Mouse (Mus musculus) intestine, embryonic 16.5 days (tissue): ENCODE data around the gene Ints6l. TPM values are rescaled to one million over a fixed set of nuclear protein-coding genes. Genes with fewer than 3 reads are reported as not detected.
"Not testable (repeated sequence)": the region's sequence is repeated elsewhere in the genome, so short reads cannot be mapped to it uniquely, and the experiment has no call there.

Source experiments
- ATAC-seq: fragments of 200-750 bp; cut with Nextera tagmentation; 2 replicates; pipeline ENCODE4 v1.8.0; 2017; ENCODE audit warnings: moderate TSS enrichment, moderate library complexity
- H3K27ac ChIP-seq: fragments of 300-500 bp; sonication (generic); 2 replicates; pipeline ENCODE4 v1.5.1; 2014; ENCODE audit warnings: mild to moderate bottlenecking, low read length
- H3K27me3 ChIP-seq: fragments of 300-500 bp; sonication (generic); replicated peaks from 2 replicates; pipeline ENCODE4 v1.6.1; 2014; ENCODE audit warnings: low read length, control low read depth, mixed read lengths; ENCODE audit not compliant: control insufficient read depth, insufficient read depth
- H3K36me3 ChIP-seq: fragments of 300-500 bp; sonication (generic); 2 replicates; pipeline ENCODE4 v1.6.1; 2014; ENCODE audit warnings: low read length, control low read depth; ENCODE audit not compliant: control insufficient read depth, insufficient read depth
- H3K4me1 ChIP-seq: fragments of 300-500 bp; sonication (generic); 2 replicates; pipeline ENCODE4 v1.6.1; 2014; ENCODE audit warnings: low read length, control low read depth, mixed read lengths; ENCODE audit not compliant: control insufficient read depth, insufficient read depth
- H3K4me2 ChIP-seq: fragments of 300-500 bp; sonication (generic); 2 replicates; pipeline ENCODE4 v1.6.1; 2014; ENCODE audit warnings: low read depth, low read length, control low read depth
- H3K4me3 ChIP-seq: fragments of 300-500 bp; sonication (generic); 2 replicates; pipeline ENCODE4 v1.5.1; 2014; ENCODE audit warnings: mild to moderate bottlenecking, low read length
- H3K9ac ChIP-seq: fragments of 300-500 bp; sonication (generic); 2 replicates; pipeline ENCODE4 v1.6.1; 2014; ENCODE audit warnings: low read depth, low read length
- H3K9me3 ChIP-seq: fragments of 300-500 bp; sonication (generic); 2 replicates; pipeline ENCODE4 v1.6.1; 2016; ENCODE audit warnings: low read length, control low read depth; ENCODE audit not compliant: control insufficient read depth
- WGBS: fragments of 180-500 bp; shearing (Covaris S2); extraction: QIAGEN DNeasy Blood & Tissue Kit; methylation state at CpG from one replicate; pipeline ENCODE4 v1.1.7; 2014; 5-methylcytosine and 5-hydroxymethylcytosine counted together
- polyA plus RNA-seq: library from polyadenylated mRNA; unstranded; fragments of >200 nt; fragmentation: Nextera tagmentation; extraction: Ambion mirVana; gene quantifications from 2 replicates; pipeline ENCODE4 v1.2.1, GENCODE M21; 2015

Ints6l gene
- polyA plus RNA-seq, 1 experiment from 2014 or later = 21.0 TPM

DNA sequence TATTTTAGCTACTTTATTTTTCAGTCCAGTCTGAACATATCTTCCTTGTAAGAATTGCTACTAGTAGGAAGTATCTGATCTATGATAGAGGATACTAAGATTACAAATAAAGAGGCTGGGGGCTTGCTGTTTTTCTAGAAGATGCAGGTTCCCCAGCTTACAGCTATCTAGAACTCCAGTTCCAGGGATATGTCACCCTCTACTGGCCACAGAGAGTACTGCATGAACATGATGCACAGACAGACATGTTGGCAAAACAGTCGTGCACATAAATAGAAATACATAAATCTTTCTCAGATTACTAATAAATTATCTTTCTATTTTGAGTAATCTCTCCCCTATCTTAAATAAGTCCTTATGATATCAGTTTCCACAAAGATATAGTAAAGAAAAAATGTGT, 35.1 kb downstream of the Ints6l start:
- ATAC-seq = no peak
- no peak overlapping the region for H3K4me3 ChIP-seq
- 11% methylated on average over 1 of the region's 1 CpGs for WGBS

DNA sequence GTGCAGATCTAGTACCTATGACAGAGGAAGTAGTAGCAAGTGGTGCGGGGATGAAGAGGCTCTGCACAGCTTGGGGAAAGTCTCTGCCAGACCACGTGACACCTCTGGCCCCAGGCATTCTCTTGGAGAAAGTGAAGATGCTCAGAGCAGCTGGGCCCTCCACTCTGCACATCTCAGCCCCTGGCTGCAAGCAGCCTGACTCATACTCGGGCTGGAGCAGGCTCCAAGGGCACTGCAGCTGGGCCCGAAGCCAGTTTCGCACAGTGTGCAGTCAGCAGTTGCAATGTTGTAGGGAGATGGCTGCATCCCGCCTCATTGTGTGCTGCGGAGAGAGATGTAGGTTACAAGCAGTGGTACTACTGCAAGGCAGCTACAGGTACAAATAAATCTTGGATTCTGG, 42.6 kb downstream of the Ints6l start:
- no peaks in the 10 kb centered on the region for H3K4me1 ChIP-seq
- H3K4me2 ChIP-seq = no peak overlapping the region
- WGBS = 79% methylated on average over 7 of the region's 7 CpGs

More for the DNA sequence above, 35.1 kb downstream of the Ints6l start:
- no peaks in the 10 kb centered on the region for H3K4me1 ChIP-seq
- H3K36me3 ChIP-seq = no peaks in the 10 kb centered on the region
- H3K27ac ChIP-seq = no peak overlapping the region
- H3K4me2 ChIP-seq = no peak overlapping the region
- no peaks in the 10 kb centered on the region for H3K27me3 ChIP-seq
- H3K9ac ChIP-seq = no peak overlapping the region
- H3K9me3 ChIP-seq = no peaks in the 10 kb centered on the region

DNA sequence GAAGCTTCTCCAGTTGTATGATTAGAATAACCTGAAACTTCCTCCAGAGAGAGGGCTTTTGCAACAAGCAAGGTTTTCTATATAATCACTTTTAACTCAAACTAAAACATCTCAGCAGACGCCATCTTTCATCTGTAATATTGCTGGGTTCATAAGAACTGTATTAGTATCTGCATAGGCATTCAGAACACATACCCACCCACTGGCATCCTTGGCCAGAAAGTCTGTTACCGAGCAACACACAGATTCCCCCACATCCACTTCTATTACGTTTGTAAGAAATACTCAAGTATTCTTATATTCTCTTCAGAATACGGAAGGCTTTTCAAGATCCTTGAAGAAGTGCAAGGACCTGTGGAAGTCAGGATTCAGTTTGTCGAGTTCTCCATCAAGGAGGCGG, 69.8 kb downstream of the Ints6l start, which contains the start of gene Gm10477:
Gm10477 (plus strand) TSS at position 301 of the 400 bp plus-strand sequence.
- 82% methylated on average over 6 of the region's 6 CpGs for WGBS

More for the DNA sequence above, 42.6 kb downstream of the Ints6l start:
- Histone ChIP-seq H3K27ac (no peak overlapping the region), H3K27me3 (no peaks in the 10 kb centered on the region), H3K9ac (no peak overlapping the region), H3K36me3 (no peaks in the 10 kb centered on the region), H3K4me3 (no peak overlapping the region), H3K9me3 (no peaks in the 10 kb centered on the region)
- no peak for ATAC-seq

DNA sequence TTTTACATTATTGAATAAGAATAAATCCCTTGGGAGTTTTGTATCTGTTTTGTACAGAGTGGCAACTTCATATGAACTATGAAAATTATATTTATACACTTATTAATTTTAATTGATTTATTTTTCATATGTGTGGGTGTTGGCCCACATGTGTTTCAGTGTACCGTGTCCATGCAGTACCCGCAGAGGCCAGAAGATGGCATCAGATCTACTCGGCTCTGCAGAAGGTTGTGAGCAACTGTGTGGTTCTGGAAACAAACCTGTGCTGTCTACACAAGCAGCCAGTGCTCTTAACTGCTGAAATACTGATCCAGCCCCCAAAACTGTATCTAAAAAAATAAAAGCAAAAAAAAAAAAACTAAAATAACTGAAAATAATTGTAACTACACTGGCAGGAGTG, 76.6 kb downstream of the Ints6l start:
- Histone ChIP-seq H3K27me3 (no peaks in the 10 kb centered on the region), H3K27ac (no peak overlapping the region), H3K36me3 (no peaks in the 10 kb centered on the region), H3K4me3 (no peak overlapping the region), H3K9me3 (no peaks in the 10 kb centered on the region), H3K4me1 (no peaks in the 10 kb centered on the region), H3K9ac (no peak overlapping the region), H3K4me2 (no peak overlapping the region)
- WGBS = 8% methylated on average over 3 of the region's 3 CpGs
- ATAC-seq = no peak

More for the DNA sequence above, 69.8 kb downstream of the Ints6l start, which contains the start of gene Gm10477:
- H3K4me1 ChIP-seq, H3K9ac ChIP-seq, H3K36me3 ChIP-seq, H3K27me3 ChIP-seq, H3K9me3 ChIP-seq, H3K4me2 ChIP-seq, H3K4me3 ChIP-seq, H3K27ac ChIP-seq, ATAC-seq: not testable (repeated sequence)

DNA sequence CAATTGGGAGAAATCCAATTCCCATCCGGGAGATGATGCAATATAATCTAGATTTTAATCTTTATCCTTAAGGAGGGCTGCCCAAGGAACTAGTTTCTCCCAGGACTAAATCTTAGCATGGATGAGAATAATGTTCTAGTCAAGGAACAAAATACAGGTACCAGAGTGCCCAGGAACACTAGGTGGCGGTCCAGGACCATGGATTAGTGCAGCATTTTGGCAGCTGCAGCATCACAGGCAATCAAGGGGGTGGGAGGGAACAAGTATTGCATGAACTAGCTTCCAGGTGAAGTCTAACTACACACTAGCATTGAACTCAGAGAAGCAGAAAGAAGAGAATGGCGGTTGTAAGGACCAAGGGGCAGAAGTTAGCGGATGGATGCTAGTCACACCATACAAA, 82.5 kb downstream of the Ints6l start:
- Histone ChIP-seq H3K4me1 (no peaks in the 10 kb centered on the region), H3K27me3 (no peaks in the 10 kb centered on the region), H3K27ac (no peak overlapping the region), H3K4me2 (no peak overlapping the region), H3K9ac (no peak overlapping the region), H3K36me3 (no peaks in the 10 kb centered on the region), H3K4me3 (no peak overlapping the region), H3K9me3 (no peaks in the 10 kb centered on the region)
- WGBS = 55% methylated on average over 4 of the region's 4 CpGs
- no peak for ATAC-seq

DNA sequence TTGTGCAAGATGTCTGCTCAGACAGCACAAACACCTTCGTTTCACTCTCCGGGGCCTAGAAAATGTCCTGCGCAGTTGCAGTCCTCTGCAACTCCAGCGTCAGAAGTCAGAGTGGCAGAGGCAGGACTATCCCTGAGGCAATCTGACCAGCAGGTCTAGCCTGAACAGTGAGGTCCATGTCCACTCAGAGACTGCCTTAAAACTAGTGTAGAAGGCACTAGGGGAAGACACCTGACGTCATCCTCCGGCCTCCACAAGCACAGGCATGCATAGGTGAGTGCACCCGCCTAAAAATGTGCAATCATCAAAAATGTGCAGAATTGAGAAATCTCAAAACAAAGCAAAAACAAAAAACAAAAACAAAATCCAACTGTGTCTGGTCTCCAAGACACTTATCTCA, 94.8 kb downstream of the Ints6l start, which contains the start of gene Gm648:
Gm648 (minus strand) TSS at position 101 of the 400 bp plus-strand sequence.
- no peak for ATAC-seq

DNA sequence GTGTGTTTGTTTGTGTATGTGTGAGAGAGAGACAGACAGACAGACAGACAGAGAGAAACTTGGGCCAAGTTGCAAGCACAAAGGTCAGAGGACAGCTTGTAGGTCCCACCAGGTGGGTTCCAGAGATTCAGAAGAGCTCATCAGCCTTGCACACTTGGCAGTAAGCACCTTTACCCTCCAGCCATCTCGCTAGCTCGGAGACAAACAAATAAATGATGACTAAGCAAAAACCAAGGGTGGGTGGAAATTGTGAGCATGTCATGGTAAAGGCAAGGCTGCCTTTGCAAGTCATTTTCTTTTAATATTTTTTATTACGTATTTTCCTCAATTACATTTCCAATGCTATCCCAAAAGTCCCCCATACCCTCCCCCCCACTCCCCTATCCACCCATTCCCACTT, 98.9 kb downstream of the Ints6l start:
- Histone ChIP-seq H3K9ac (no peak overlapping the region), H3K9me3 (no peaks in the 10 kb centered on the region), H3K27me3 (no peaks in the 10 kb centered on the region), H3K4me2 (no peak overlapping the region), H3K27ac (no peak overlapping the region), H3K36me3 (no peaks in the 10 kb centered on the region), H3K4me3 (no peak overlapping the region), H3K4me1 (no peaks in the 10 kb centered on the region)
- no peak for ATAC-seq
- 78% methylated on average over 3 of the region's 3 CpGs for WGBS

More for the DNA sequence above, 94.8 kb downstream of the Ints6l start, which contains the start of gene Gm648:
- 90% methylated on average over 7 of the region's 7 CpGs for WGBS
- Histone ChIP-seq H3K9me3 (no peaks in the 10 kb centered on the region), H3K27ac (no peak within 1 kb of the TSS), H3K36me3 (no peaks in the 10 kb centered on the region), H3K9ac (no peak within 1 kb of the TSS), H3K4me2 (no peak within 1 kb of the TSS), H3K4me3 (no peak within 1 kb of the TSS), H3K27me3 (no peaks in the 10 kb centered on the region), H3K4me1 (no peaks in the 10 kb centered on the region)

Other genes starting within 250 kb of the Ints6l start
- gene Gm773, start 242.0 kb upstream of the Ints6l start, polyA plus RNA-seq = not detected in 2 replicates
- gene Zfp449, start 108.5 kb upstream of the Ints6l start, polyA plus RNA-seq = 5.3 and 5.4 TPM in 2 replicates
- 4.4 and 4.9 TPM in 2 replicates for gene Smim10l2a, start 80.3 kb upstream of the Ints6l start, polyA plus RNA-seq
- gene Gm2174, start 6.9 kb upstream of the Ints6l start, polyA plus RNA-seq = 2.0 and 2.8 TPM in 2 replicates
- not detected in 2 replicates for gene Gm10477, start 69.9 kb downstream of the Ints6l start, polyA plus RNA-seq
- 0.13 and 0.17 TPM in 2 replicates for gene Gm648, start 94.7 kb downstream of the Ints6l start, polyA plus RNA-seq
- gene Mmgt1, start 143.2 kb downstream of the Ints6l start, polyA plus RNA-seq = 20.4 and 20.6 TPM in 2 replicates
- gene Slc9a6, start 154.9 kb downstream of the Ints6l start, polyA plus RNA-seq = 10.4 and 11.0 TPM in 2 replicates